Mouse (Mus musculus): ENCODE results near the gene Dennd1a.

The Dennd1a gene

GRCm38 (mm10) chr2:37908296-37908695 is 378.9 kb downstream of the Dennd1a start:
- TF ChIP-seq GATA4 (IDR thresholded peaks at IDR 0.05; ENCODE audit: insufficient replicate concordance, low read length): no peak

GRCm38 (mm10) chr2:37906261-37906660 is 380.9 kb downstream of the Dennd1a start:
- no peak for TF ChIP-seq GATA4 (IDR thresholded peaks at IDR 0.05; ENCODE audit: insufficient replicate concordance, low read length)

GRCm38 (mm10) chr2:37903286-37903685 is 383.9 kb downstream of the Dennd1a start:
- no peak for TF ChIP-seq GATA4 (IDR thresholded peaks at IDR 0.05; ENCODE audit: insufficient replicate concordance, low read length)

- no peak for TF ChIP-seq GATA4 (IDR thresholded peaks at IDR 0.05; ENCODE audit: insufficient replicate concordance, low read length)
Observed at GRCm38 (mm10) chr2:37883214-37883613, 404.0 kb downstream of the Dennd1a start.

GRCm38 (mm10) chr2:37881262-37881913 is 405.8 kb downstream of the Dennd1a start:
- TF ChIP-seq GATA4 (IDR thresholded peaks at IDR 0.05; ENCODE audit: insufficient replicate concordance, low read length): no peak

- TF ChIP-seq GATA4 (IDR thresholded peaks at IDR 0.05; ENCODE audit: insufficient replicate concordance, low read length): no peak
Observed at GRCm38 (mm10) chr2:37879697-37880096, 407.5 kb downstream of the Dennd1a start.

GRCm38 (mm10) chr2:37872791-37873190 is 414.4 kb downstream of the Dennd1a start:
- TF ChIP-seq GATA4 (IDR thresholded peaks at IDR 0.05; ENCODE audit: insufficient replicate concordance, low read length): no peak

GRCm38 (mm10) chr2:37869628-37870027 is 417.6 kb downstream of the Dennd1a start:
- TF ChIP-seq GATA4 (IDR thresholded peaks at IDR 0.05; ENCODE audit: insufficient replicate concordance, low read length): no peak

GRCm38 (mm10) chr2:37867387-37867786 is 419.8 kb downstream of the Dennd1a start:
- no peak for TF ChIP-seq GATA4 (IDR thresholded peaks at IDR 0.05; ENCODE audit: insufficient replicate concordance, low read length)

GRCm38 (mm10) chr2:37857472-37857871 is 429.7 kb downstream of the Dennd1a start:
- TF ChIP-seq GATA4 (IDR thresholded peaks at IDR 0.05; ENCODE audit: insufficient replicate concordance, low read length): no peak

- TF ChIP-seq GATA4 (IDR thresholded peaks at IDR 0.05; ENCODE audit: insufficient replicate concordance, low read length): no peak
Observed at GRCm38 (mm10) chr2:37856955-37857354, 430.2 kb downstream of the Dennd1a start.

- TF ChIP-seq GATA4 (IDR thresholded peaks at IDR 0.05; ENCODE audit: insufficient replicate concordance, low read length): no peak
Observed at GRCm38 (mm10) chr2:37855226-37855625, 432.0 kb downstream of the Dennd1a start.

- TF ChIP-seq GATA4 (IDR thresholded peaks at IDR 0.05; ENCODE audit: insufficient replicate concordance, low read length): no peak
Observed at GRCm38 (mm10) chr2:37853878-37854435, 433.2 kb downstream of the Dennd1a start.

GRCm38 (mm10) chr2:37850626-37851025 is 436.6 kb downstream of the Dennd1a start:
- TF ChIP-seq GATA4 (IDR thresholded peaks at IDR 0.05; ENCODE audit: insufficient replicate concordance, low read length): no peak

GRCm38 (mm10) chr2:37849357-37849756 is 437.8 kb downstream of the Dennd1a start:
- no peak for TF ChIP-seq GATA4 (IDR thresholded peaks at IDR 0.05; ENCODE audit: insufficient replicate concordance, low read length)

- no peak for TF ChIP-seq GATA4 (IDR thresholded peaks at IDR 0.05; ENCODE audit: insufficient replicate concordance, low read length)
Observed at GRCm38 (mm10) chr2:37842719-37843118, 444.5 kb downstream of the Dennd1a start.

GRCm38 (mm10) chr2:37842151-37842569 is 445.0 kb downstream of the Dennd1a start:
- TF ChIP-seq GATA4 (IDR thresholded peaks at IDR 0.05; ENCODE audit: insufficient replicate concordance, low read length): no peak
